Mouse (Mus musculus): ENCODE data around the gene Lamtor4.

- TF ChIP-seq TCF3 (IDR thresholded peaks at IDR 0.05; ENCODE audit: insufficient read length, low read depth) (no peak), POLR2AphosphoS2 (IDR thresholded peaks at IDR 0.05; ENCODE audit: insufficient read length, low read depth) (no peak), POLR2A (IDR thresholded peaks at IDR 0.05; ENCODE audit: insufficient read length, low read depth) (no peak)
These were observed 44.3 kb downstream of the Lamtor4 start for GRCm38 (mm10) chr5:138299613-138300012.

Data from myocyte (in vitro differentiated cells).